Mouse (Mus musculus): ENCODE data around the gene Slc19a3.

DNA sequence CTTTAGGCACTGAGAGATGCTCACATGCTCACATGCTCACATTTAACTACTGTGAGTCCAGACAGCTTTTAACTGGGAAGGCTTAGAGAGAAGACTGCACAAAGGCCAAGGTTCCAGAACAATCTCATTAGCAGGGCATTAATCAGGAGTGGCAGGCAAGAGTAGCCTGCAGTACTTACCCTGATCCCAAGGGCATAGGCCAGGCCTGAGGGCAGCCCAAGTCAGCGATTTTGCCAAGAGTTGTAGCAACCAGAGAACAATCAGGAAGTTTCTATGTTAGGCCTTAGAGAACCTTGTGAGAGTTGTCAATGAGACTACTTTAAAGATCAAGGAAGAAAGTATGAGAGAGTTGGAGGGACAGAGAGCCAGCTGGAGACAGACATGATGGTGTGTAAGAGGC is 20.2 kb upstream of the Slc19a3 start:
- no peak for TF ChIP-seq CTCF (IDR thresholded peaks at IDR 0.05; ENCODE audit: low read depth)
- no peak for TF ChIP-seq EP300 (optimal IDR thresholded peaks at IDR 0.05)

Measured in stomach, postnatal 0 days (tissue).